Mouse (Mus musculus): ENCODE data around the gene Csnk1e. TPM values are rescaled to one million over a fixed set of nuclear protein-coding genes. Genes with fewer than 3 reads are reported as not detected.
A peak's percentile ranks its signal among the peaks of the same experiment; 100 is the strongest.

Csnk1e gene
- total and polyA plus RNA-seq, 3 experiments: 10.4 to 46.7 (median 16.8) TPM

DNA sequence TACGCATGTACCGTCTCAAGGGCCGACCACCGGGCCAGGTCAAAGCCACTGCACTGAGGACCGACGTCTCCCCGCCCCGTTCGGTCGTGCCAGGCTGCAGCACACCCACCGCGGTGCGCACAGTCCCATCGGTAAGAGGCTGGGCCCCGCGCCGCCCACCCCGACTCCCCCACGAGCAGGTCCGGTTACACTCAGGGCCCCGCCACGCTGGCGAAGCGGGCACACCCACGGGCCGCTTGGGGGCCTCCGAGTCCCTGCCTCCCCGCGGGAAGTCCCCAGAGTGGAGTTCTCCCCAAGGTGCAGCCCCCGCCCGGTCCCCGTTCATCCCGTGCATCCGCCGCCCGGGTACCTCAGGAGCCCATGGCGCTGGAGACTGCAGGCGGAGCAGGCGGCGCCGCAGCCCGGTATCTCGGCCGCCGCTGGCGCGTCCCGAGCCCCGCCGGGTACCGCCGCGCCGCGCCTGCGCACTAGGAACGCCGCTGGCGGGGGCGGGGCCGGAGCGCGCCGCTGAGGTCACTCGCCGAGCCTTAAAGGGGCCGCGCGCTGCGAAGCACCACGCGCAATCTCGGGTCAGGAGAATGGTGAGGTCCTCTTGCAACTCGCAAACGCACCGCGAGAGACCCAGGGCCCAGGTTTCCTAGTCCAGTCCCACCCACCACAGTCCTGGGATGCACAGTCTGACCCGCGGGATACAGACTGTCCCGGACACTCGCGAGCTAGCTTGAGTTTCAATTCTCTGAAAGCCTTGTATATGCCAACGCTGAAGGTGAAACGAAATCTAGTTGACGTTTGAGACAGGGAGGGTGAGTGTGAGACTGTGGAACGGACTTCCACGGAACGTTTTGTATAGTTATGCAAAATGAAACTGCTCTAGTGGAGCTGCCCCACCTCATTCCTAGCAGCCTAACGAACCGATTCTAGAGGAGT is 52.3 kb downstream of the Csnk1e start, which contains the start of gene Tmem184b (continued):
- TF ChIP-seq RCOR1 (conservative IDR thresholded peaks at IDR 0.05; ENCODE audit: low read depth, low read length) (no peak), JUND (conservative IDR thresholded peaks at IDR 0.05; ENCODE audit: low read depth, low read length) (peak; percentile 35; the same call in 1 of the 2 replicates), MXI1 (IDR thresholded peaks at IDR 0.05; ENCODE audit: low read depth, low read length) (peak; percentile 31; the same call in 1 of the 2 replicates), CTCF (conservative IDR thresholded peaks at IDR 0.05 in 1 of 2, IDR thresholded peaks at IDR 0.05 in 1 of 2; ENCODE audit: low read depth in 2 of 2, low read length in 2 of 2) (no peak), IRF4 (IDR thresholded peaks at IDR 0.05; ENCODE audit: low read depth, low read length) (peak; percentile 60; the same call in 1 of the 2 replicates)

DNA sequence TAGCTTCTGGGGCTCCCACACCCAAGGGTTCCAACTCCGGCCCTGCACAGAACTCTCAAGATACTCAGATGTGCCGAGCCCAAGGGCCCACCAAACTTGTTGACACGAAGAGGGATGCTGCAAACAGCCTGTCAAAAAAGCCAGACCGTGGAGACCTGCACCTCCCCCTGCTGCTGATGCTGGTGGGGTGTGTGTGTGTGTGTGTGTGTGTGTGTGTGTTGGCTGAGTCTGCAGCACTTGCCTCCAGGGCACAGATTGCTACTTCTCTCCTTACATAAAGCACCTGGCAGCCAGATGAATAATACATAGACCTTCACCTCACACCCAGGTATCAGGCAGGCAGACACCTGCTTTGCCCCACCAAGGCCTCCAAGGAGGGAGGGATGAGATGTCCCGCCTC is 53.2 kb downstream of the Csnk1e start:
- dilution Hi-C loops (cut with MboI; ENCODE audit: extremely low pct_ligation_motif_present, extremely low pct_unique_long_range_greater_than_20kb, low sequenced_read_pairs) (no loop called here), in situ Hi-C loops (cut with MboI; ENCODE audit: low pct_ligation_motif_present, low pct_unique_long_range_greater_than_20kb, low sequenced_read_pairs) (no loop called here)
- Histone ChIP-seq H3K79me2 (replicated peaks; ENCODE audit: control insufficient read depth, extremely low read depth, insufficient read depth, poor library complexity, severe bottlenecking) (peaks cover 20% of the 10 kb centered on the region), H3K4me3 (replicated peaks in 1 of 3; ENCODE audit: low read depth in 2 of 3, low read length in 2 of 3, poor library complexity in 1 of 3) (peak overlapping the region; percentile 69 to 91 (median 89)), H3K9ac (ENCODE audit: insufficient read depth, low read depth) (peak overlapping the region; percentile 58; the same call in 1 of the 2 replicates), H3K4me2 (ENCODE audit: insufficient read depth, low read depth, poor library complexity, severe bottlenecking) (peak overlapping the region; percentile 73), H3K27me3 (replicated peaks) (peaks cover 2% of the 10 kb centered on the region), H3K27ac (ENCODE audit: insufficient read depth, low read depth) (no peak overlapping the region), H3K9me3 (replicated peaks; ENCODE audit: low read length) (no peaks in the 10 kb centered on the region), H3K4me1 (ENCODE audit: control insufficient read depth in 1 of 2, insufficient read depth in 2 of 2) (peaks cover 31 to 57% of the 10 kb centered on the region in 2 experiments), H3K36me3 (replicated peaks in 1 of 2; ENCODE audit: control insufficient read depth in 1 of 2, insufficient read depth in 1 of 2, low read length in 1 of 2) (peaks cover 2 to 21% of the 10 kb centered on the region in 2 experiments)
- TF ChIP-seq USF2 (conservative IDR thresholded peaks at IDR 0.05; ENCODE audit: low read depth, low read length) (no peak), ZC3H11A (IDR thresholded peaks at IDR 0.05; ENCODE audit: low read depth, low read length) (no peak), CTCF (conservative IDR thresholded peaks at IDR 0.05 in 1 of 2, IDR thresholded peaks at IDR 0.05 in 1 of 2; ENCODE audit: low read depth in 2 of 2, low read length in 2 of 2) (no peak), SMC3 (IDR thresholded peaks at IDR 0.05; ENCODE audit: low read depth, low read length) (no peak), NRF1 (IDR thresholded peaks at IDR 0.05; ENCODE audit: low read depth, low read length) (no peak), SIN3A (IDR thresholded peaks at IDR 0.05; ENCODE audit: low read length) (no peak), NELFE (IDR thresholded peaks at IDR 0.05; ENCODE audit: low read depth, low read length) (no peak), MAFK (IDR thresholded peaks at IDR 0.05; ENCODE audit: insufficient replicate concordance, low read length) (no peak), TBP (conservative IDR thresholded peaks at IDR 0.05; ENCODE audit: low read depth, low read length) (no peak), USF1 (IDR thresholded peaks at IDR 0.05; ENCODE audit: low read depth, low read length) (no peak), GABPA (IDR thresholded peaks at IDR 0.05; ENCODE audit: insufficient replicate concordance, low read depth, low read length) (no peak), BHLHE40 (IDR thresholded peaks at IDR 0.05; ENCODE audit: low read depth, low read length) (no peak), MXI1 (IDR thresholded peaks at IDR 0.05; ENCODE audit: low read depth, low read length) (no peak), ZKSCAN1 (IDR thresholded peaks at IDR 0.05; ENCODE audit: borderline replicate concordance, low read depth, low read length) (no peak)
- DNase-seq (ENCODE audit: extremely low read depth): no peak
